8 mouse cellular contexts compared by ENCODE assay signal in the genomic region with DNA sequence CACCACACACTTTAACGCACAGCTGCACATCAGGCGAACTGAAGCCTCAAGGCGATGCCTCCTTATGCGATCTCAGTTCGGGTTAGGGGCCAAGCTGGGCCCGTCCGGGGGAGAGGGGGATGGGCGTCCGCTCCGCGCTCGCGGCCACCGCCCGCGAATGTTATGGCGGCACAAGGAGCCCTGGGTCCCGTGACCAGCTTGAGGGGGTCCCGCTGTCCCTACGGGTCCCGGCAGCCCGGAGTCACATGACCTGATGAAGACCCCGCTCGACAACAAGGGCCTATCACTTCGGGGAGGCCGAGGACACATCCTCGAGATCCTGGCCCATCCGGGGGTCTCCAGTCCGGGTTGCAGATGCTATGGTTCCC. TPM values are rescaled to one million over a fixed set of nuclear protein-coding genes. Genes with fewer than 3 reads are reported as not detected.
DNase-seq lines count a peak whose midpoint lies in the region; ATAC-seq and TF ChIP-seq lines count a peak whose summit lies in the region.

No protein-coding gene starts in this region.

- peak overlapping the region; percentile 92 for H3K9ac ChIP-seq in heart, embryonic 14.5 days (ENCODE audit: low read length)
- peak overlapping the region; percentile 81 for H3K9ac ChIP-seq in hindbrain, embryonic 14.5 days
- peak overlapping the region; percentile 75 for H3K9ac ChIP-seq in lung, embryonic 16.5 days (ENCODE audit: low read length)
- peak overlapping the region; percentile 65 for H3K9ac ChIP-seq in stomach, embryonic 14.5 days (replicated peaks; ENCODE audit: low read depth, low read length)

- intact Hi-C loops in heart, postnatal 10 days (cut with DNase I), result loop anchor here (1.0 to 2.0 kb wide), 3 partner anchors 25 to 63 kb away; a partner anchor contains a TSS

- H3K27me3 ChIP-seq in heart, embryonic 14.5 days (ENCODE audit: control insufficient read depth, insufficient read depth, low read length), result no peaks in the 10 kb centered on the region
- peaks cover 3% of the 10 kb centered on the region; the same call in 1 of the 2 replicates for H3K27me3 ChIP-seq in E14TG2a.4 (ENCODE audit: insufficient read depth, low read length)
- no peaks in the 10 kb centered on the region for H3K27me3 ChIP-seq in hindbrain, embryonic 14.5 days (ENCODE audit: control insufficient read depth, insufficient read depth, low read length)
- no peaks in the 10 kb centered on the region for H3K27me3 ChIP-seq in lung, embryonic 16.5 days (ENCODE audit: control insufficient read depth, insufficient read depth, low read depth, low read length)
- H3K27me3 ChIP-seq in stomach, embryonic 14.5 days (ENCODE audit: control insufficient read depth, insufficient read depth, low read length), result no peaks in the 10 kb centered on the region

- H3K27ac ChIP-seq in heart, embryonic 14.5 days (replicated peaks in 1 of 2; ENCODE audit: control insufficient read depth in 1 of 2, insufficient read depth in 1 of 2, low read depth in 2 of 2, low read length in 2 of 2), result peak overlapping the region; percentile 35 to 75
- H3K27ac ChIP-seq in hindbrain, embryonic 14.5 days, result peak overlapping the region; percentile 72
- H3K27ac ChIP-seq in lung, embryonic 16.5 days (ENCODE audit: low read length), result peak overlapping the region; percentile 26; the same call in 1 of the 2 replicates
- H3K27ac ChIP-seq in stomach, embryonic 14.5 days (ENCODE audit: low read length), result no peak overlapping the region

- ATAC-seq in heart, embryonic 14.5 days (ENCODE audit: insufficient number of reproducible peaks, insufficient read depth, low FRiP score, low read depth), result peak; percentile 75
- peak; percentile 15; the same call in 1 of the 2 replicates for ATAC-seq in common myeloid progenitor, adult 5-6 weeks (replicated peaks; ENCODE audit: low read depth, poor library complexity, severe bottlenecking)
- peak; percentile 87 for ATAC-seq in hindbrain, embryonic 14.5 days (ENCODE audit: low FRiP score)
- peak; percentile 75 for ATAC-seq in lung, embryonic 16.5 days (ENCODE audit: low read depth)
- peak; percentile 60 for ATAC-seq in stomach, embryonic 14.5 days (ENCODE audit: insufficient number of reproducible peaks, insufficient read depth, low FRiP score, low read depth)

- H3K9me3 ChIP-seq in heart, embryonic 14.5 days (ENCODE audit: control insufficient read depth, low read length), result no peaks in the 10 kb centered on the region
- H3K9me3 ChIP-seq in E14TG2a.4 (ENCODE audit: low read length), result no peaks in the 10 kb centered on the region
- no peaks in the 10 kb centered on the region for H3K9me3 ChIP-seq in hindbrain, embryonic 14.5 days (ENCODE audit: control insufficient read depth, low read length)
- no peaks in the 10 kb centered on the region for H3K9me3 ChIP-seq in lung, embryonic 16.5 days (ENCODE audit: control insufficient read depth, low read length)
- H3K9me3 ChIP-seq in stomach, embryonic 14.5 days (ENCODE audit: control insufficient read depth, low read depth, low read length), result no peaks in the 10 kb centered on the region

- H3K4me3 ChIP-seq in heart, embryonic 14.5 days (ENCODE audit: control insufficient read depth in 1 of 2, insufficient read depth in 1 of 2, low read depth in 1 of 2, low read length in 2 of 2), result peak overlapping the region; percentile 87 to 89
- H3K4me3 ChIP-seq in E14TG2a.4 (replicated peaks; ENCODE audit: low read length), result peak overlapping the region; percentile 88
- peak overlapping the region; percentile 76 for H3K4me3 ChIP-seq in hindbrain, embryonic 14.5 days (replicated peaks; ENCODE audit: low read length)
- peak overlapping the region; percentile 60 for H3K4me3 ChIP-seq in lung, embryonic 16.5 days (ENCODE audit: low read length)
- peak overlapping the region; percentile 83 for H3K4me3 ChIP-seq in stomach, embryonic 14.5 days (ENCODE audit: low read depth, low read length)

- DNase-seq in heart, postnatal 10 days, result no peak
- DNase-seq in hindbrain, embryonic 14.5 days (ENCODE audit: low spot score), result no peak
- no peak for DNase-seq in cerebellum, adult 8-10 months

- no peak for TF ChIP-seq CTCF in E14TG2a.4 (conservative IDR thresholded peaks at IDR 0.05; ENCODE audit: low read length)

- peak overlapping the region; percentile 70 for H3K4me2 ChIP-seq in heart, embryonic 14.5 days (ENCODE audit: low read length)
- H3K4me2 ChIP-seq in hindbrain, embryonic 14.5 days (replicated peaks), result peak overlapping the region; percentile 64
- peak overlapping the region; percentile 91 for H3K4me2 ChIP-seq in lung, embryonic 16.5 days (ENCODE audit: low read depth, low read length)
- peak overlapping the region; percentile 77 for H3K4me2 ChIP-seq in stomach, embryonic 14.5 days (replicated peaks; ENCODE audit: low read depth, low read length)

- 0% methylated on average over 29 of the region's 29 CpGs for WGBS in heart, embryonic 14.5 days
- 0% methylated on average over 29 of the region's 29 CpGs for WGBS in hindbrain, embryonic 14.5 days
- WGBS in lung, embryonic 16.5 days, result under 1% methylated on average over 29 of the region's 29 CpGs
- WGBS in stomach, embryonic 14.5 days, result 0% methylated on average over 29 of the region's 29 CpGs

- H3K36me3 ChIP-seq in heart, embryonic 14.5 days (ENCODE audit: control insufficient read depth, insufficient read depth, low read length), result peaks cover 41% of the 10 kb centered on the region
- H3K36me3 ChIP-seq in E14TG2a.4 (ENCODE audit: insufficient read depth, low read length), result peaks cover 40% of the 10 kb centered on the region
- H3K36me3 ChIP-seq in hindbrain, embryonic 14.5 days (replicated peaks; ENCODE audit: control insufficient read depth, insufficient read depth), result peaks cover 32% of the 10 kb centered on the region
- H3K36me3 ChIP-seq in lung, embryonic 16.5 days (ENCODE audit: control insufficient read depth, insufficient read depth, low read length), result peaks cover 12% of the 10 kb centered on the region
- peaks cover 20% of the 10 kb centered on the region; the same call in 1 of the 2 replicates for H3K36me3 ChIP-seq in stomach, embryonic 14.5 days (ENCODE audit: control insufficient read depth, insufficient read depth, low read length)

- H3K4me1 ChIP-seq in heart, embryonic 14.5 days (ENCODE audit: control insufficient read depth in 2 of 2, insufficient read depth in 2 of 2, low read length in 2 of 2), result peaks cover 5 to 16% of the 10 kb centered on the region in 2 experiments; a peak in 3 of 4 replicates
- peaks cover 19% of the 10 kb centered on the region for H3K4me1 ChIP-seq in E14TG2a.4 (replicated peaks; ENCODE audit: low read depth, low read length)
- H3K4me1 ChIP-seq in hindbrain, embryonic 14.5 days (replicated peaks; ENCODE audit: control insufficient read depth, insufficient read depth, low read length), result peaks cover 10% of the 10 kb centered on the region
- peaks cover 3% of the 10 kb centered on the region; the same call in 1 of the 2 replicates for H3K4me1 ChIP-seq in lung, embryonic 16.5 days (replicated peaks; ENCODE audit: control insufficient read depth, insufficient read depth, low read length)
- 0 out of 2 replicates have a peak, but pooled peaks cover 4% of the 10 kb centered on the region for H3K4me1 ChIP-seq in stomach, embryonic 14.5 days (ENCODE audit: control insufficient read depth, insufficient read depth, low read length)

RNA-seq across cellular contexts. Expression of a gene that starts 0.9 kb away (rescaled TPM):
- polyA plus RNA-seq in heart, embryonic 14.5 days (2014; fragmentation: Nextera tagmentation; extraction: Ambion mirVana), result 284 and 288 TPM in 2 replicates
- total RNA-seq in heart, postnatal 10 days (2021), result 100 to 1,000 TPM; 246 to 281 TPM
- 52.0 and 75.0 TPM in 2 replicates for total RNA-seq in common myeloid progenitor, adult 5-6 weeks (2017)
- 168 and 171 TPM in 2 replicates for polyA plus RNA-seq in hindbrain, embryonic 14.5 days (2014; fragmentation: Nextera tagmentation; extraction: Ambion mirVana)
- polyA plus RNA-seq in lung, embryonic 16.5 days (2015; fragmentation: Nextera tagmentation; extraction: Ambion mirVana), result 175 and 210 TPM in 2 replicates
- 207 and 209 TPM in 2 replicates for polyA plus RNA-seq in stomach, embryonic 14.5 days (2014; fragmentation: Nextera tagmentation; extraction: Ambion mirVana)

RNA-seq across cellular contexts. Expression of a gene that starts 57.3 kb away (rescaled TPM):
- 72.1 and 78.3 TPM in 2 replicates for polyA plus RNA-seq in heart, embryonic 14.5 days (2014; fragmentation: Nextera tagmentation; extraction: Ambion mirVana)
- 10 to 100 TPM; 59.8 to 63.1 TPM for total RNA-seq in heart, postnatal 10 days (2021)
- total RNA-seq in common myeloid progenitor, adult 5-6 weeks (2017), result 47.8 and 48.7 TPM in 2 replicates
- polyA plus RNA-seq in hindbrain, embryonic 14.5 days (2014; fragmentation: Nextera tagmentation; extraction: Ambion mirVana), result 15.4 and 15.8 TPM in 2 replicates
- 60.9 and 62.4 TPM in 2 replicates for polyA plus RNA-seq in lung, embryonic 16.5 days (2015; fragmentation: Nextera tagmentation; extraction: Ambion mirVana)
- 62.3 and 68.3 TPM in 2 replicates for polyA plus RNA-seq in stomach, embryonic 14.5 days (2014; fragmentation: Nextera tagmentation; extraction: Ambion mirVana)

Comparison
In these comparisons a context has a peak if more than half of its experiments do, and no peak if none do; other contexts are left out.
1. ATAC-seq: peak in every context shown above with its lines; median percentile 87 in hindbrain, embryonic 14.5 days; 75 in heart, embryonic 14.5 days; 75 in lung, embryonic 16.5 days; 60 in stomach, embryonic 14.5 days; 15 in common myeloid progenitor, adult 5-6 weeks.